In genomic region chrX:162446678-162447318, GRCm38 (mm10) we compare ENCODE assay signal across 23 mouse cellular contexts.
A peak's percentile ranks its signal among the peaks of the same experiment; 100 is the strongest.
DNase-seq lines count a peak whose midpoint lies in the region; ATAC-seq and TF ChIP-seq lines count a peak whose summit lies in the region.
"Had no signal": no experiment of that assay in that cellular context is flagged by ENCODE, and none has a peak within 500 bp of the region (broad histone marks: within the 10 kb centered on the region; RNA-seq: fewer than 3 reads in every experiment).

No protein-coding gene starts in this region.

- no peaks in the 10 kb centered on the region for H3K4me1 ChIP-seq in liver, postnatal 0 days (ENCODE audit: insufficient read depth)
- peaks cover 26% of the 10 kb centered on the region for H3K4me1 ChIP-seq in liver, embryonic 13.5 days (replicated peaks)
- H3K4me1 ChIP-seq in midbrain, embryonic 10.5 days: peaks cover 5% of the 10 kb centered on the region; the same call in 1 of the 2 replicates
- H3K4me1 ChIP-seq in heart, embryonic 10.5 days: no peaks in the 10 kb centered on the region
- H3K4me1 ChIP-seq: embryonic facial prominence, embryonic 13.5 days; forebrain, embryonic 15.5 days; heart, embryonic 12.5 days; hindbrain, embryonic 10.5 days had no signal

- H3K27ac ChIP-seq in liver, postnatal 0 days (ENCODE audit: low read depth): no peak overlapping the region
- peak overlapping the region; percentile 47; the same call in 1 of the 2 replicates for H3K27ac ChIP-seq in liver, embryonic 13.5 days
- no peak overlapping the region for H3K27ac ChIP-seq in midbrain, embryonic 10.5 days (replicated peaks)
- H3K27ac ChIP-seq in heart, embryonic 10.5 days: no peak overlapping the region
- H3K27ac ChIP-seq: embryonic facial prominence, embryonic 13.5 days; forebrain, embryonic 10.5 days; forebrain, embryonic 15.5 days; heart, adult 2 months; hindbrain, embryonic 10.5 days; hindbrain, embryonic 14.5 days had no signal

- TF ChIP-seq CTCF in liver, postnatal 0 days (IDR thresholded peaks at IDR 0.05; ENCODE audit: low read depth): no peak

- H3K27me3 ChIP-seq in liver, postnatal 0 days (ENCODE audit: insufficient read depth, low read length): peaks cover 5% of the 10 kb centered on the region; the same call in 1 of the 2 replicates
- peaks cover 6% of the 10 kb centered on the region; the same call in 1 of the 2 replicates for H3K27me3 ChIP-seq in liver, embryonic 13.5 days
- peaks cover 99% of the 10 kb centered on the region for H3K27me3 ChIP-seq in midbrain, embryonic 10.5 days (ENCODE audit: low read depth, poor library complexity, severe bottlenecking)
- H3K27me3 ChIP-seq in heart, embryonic 10.5 days (ENCODE audit: insufficient read depth, poor library complexity, severe bottlenecking): peaks cover 7% of the 10 kb centered on the region
- H3K27me3 ChIP-seq: forebrain, embryonic 15.5 days had no signal

- peak; percentile 29 for DNase-seq in liver
- no peak for DNase-seq in liver, postnatal 0 days
- DNase-seq in liver, embryonic 13.5 days: peak; percentile 3
- DNase-seq in midbrain, embryonic 10.5 days (ENCODE audit: low spot score): no peak
- DNase-seq in heart, embryonic 10.5 days (ENCODE audit: low spot score): no peak
- DNase-seq in adrenal gland, postnatal 10 days: no peak
- DNase-seq: adrenal gland, postnatal 25 days; B cell, adult 2 months; cerebellum, adult 18-20 months; cerebellum, adult 9-11 months; cerebellum, postnatal 36 days; gastrocnemius, postnatal 14 days; heart, adult 2 months had no signal

- 57% methylated on average over 2 of the region's 2 CpGs for WGBS in liver, postnatal 0 days (ENCODE audit: insufficient replicate concordance)
- WGBS in liver, embryonic 13.5 days (ENCODE audit: insufficient replicate concordance): 39% methylated on average over 2 of the region's 2 CpGs
- WGBS in midbrain, embryonic 10.5 days: 90% methylated on average over 2 of the region's 2 CpGs
- WGBS in heart, embryonic 10.5 days: 76% methylated on average over 2 of the region's 2 CpGs

- H3K9me3 ChIP-seq in liver, postnatal 0 days (ENCODE audit: low read length): no peaks in the 10 kb centered on the region
- no peaks in the 10 kb centered on the region for H3K9me3 ChIP-seq in liver, embryonic 13.5 days (replicated peaks)
- H3K9me3 ChIP-seq in midbrain, embryonic 10.5 days (replicated peaks): no peaks in the 10 kb centered on the region
- no peaks in the 10 kb centered on the region for H3K9me3 ChIP-seq in heart, embryonic 10.5 days
- H3K9me3 ChIP-seq: embryonic facial prominence, embryonic 13.5 days; forebrain, embryonic 10.5 days; forebrain, embryonic 15.5 days; heart, embryonic 12.5 days; hindbrain, embryonic 10.5 days had no signal

- ATAC-seq in liver, postnatal 0 days: no peak
- ATAC-seq in liver, embryonic 13.5 days (ENCODE audit: low read depth): peak; percentile 87
- peak; percentile 37; the same call in 1 of the 2 replicates for ATAC-seq in megakaryocyte progenitor cell, adult 5-6 weeks (replicated peaks; ENCODE audit: poor library complexity)
- ATAC-seq: activated CD4-positive, CD25-positive, alpha-beta regulatory T cell, adult 4 months; CD4-positive, CD25-positive, alpha-beta regulatory T cell, adult 4 months; forebrain, embryonic 15.5 days; Patski had no signal

- H3K36me3 ChIP-seq in liver, postnatal 0 days (replicated peaks; ENCODE audit: insufficient read depth, low read length): no peaks in the 10 kb centered on the region
- no peaks in the 10 kb centered on the region for H3K36me3 ChIP-seq in liver, embryonic 13.5 days
- H3K36me3 ChIP-seq in midbrain, embryonic 10.5 days: no peaks in the 10 kb centered on the region
- H3K36me3 ChIP-seq in heart, embryonic 10.5 days: no peaks in the 10 kb centered on the region
- H3K36me3 ChIP-seq: embryonic facial prominence, embryonic 13.5 days; forebrain, embryonic 10.5 days; forebrain, embryonic 15.5 days; heart, embryonic 12.5 days; hindbrain, embryonic 10.5 days had no signal

- H3K9ac ChIP-seq in liver, postnatal 0 days (replicated peaks): no peak overlapping the region
- no peak overlapping the region for H3K9ac ChIP-seq in liver, embryonic 13.5 days
- H3K9ac ChIP-seq: embryonic facial prominence, embryonic 13.5 days; forebrain, embryonic 15.5 days; heart, embryonic 12.5 days; hindbrain, embryonic 14.5 days had no signal

- TF ChIP-seq EP300 in liver, postnatal 0 days (IDR thresholded peaks at IDR 0.05; ENCODE audit: low read depth): no peak

- no peak overlapping the region for H3K4me3 ChIP-seq in liver, postnatal 0 days (ENCODE audit: low read depth, low read length)
- H3K4me3 ChIP-seq in liver, embryonic 13.5 days (replicated peaks): no peak overlapping the region
- no peak overlapping the region for H3K4me3 ChIP-seq in midbrain, embryonic 10.5 days
- H3K4me3 ChIP-seq in heart, embryonic 10.5 days: no peak overlapping the region
- H3K4me3 ChIP-seq: embryonic facial prominence, embryonic 13.5 days; forebrain, embryonic 10.5 days; forebrain, embryonic 15.5 days; heart, adult 2 months; heart, embryonic 12.5 days; hindbrain, embryonic 10.5 days had no signal

- H3K4me2 ChIP-seq in liver, postnatal 0 days (ENCODE audit: low read depth, low read length): no peak overlapping the region
- H3K4me2 ChIP-seq in liver, embryonic 13.5 days: no peak overlapping the region
- H3K4me2 ChIP-seq: embryonic facial prominence, embryonic 13.5 days; forebrain, embryonic 15.5 days; heart, embryonic 12.5 days; hindbrain, embryonic 14.5 days had no signal

Comparison
In these comparisons a context has a peak if more than half of its experiments do, and no peak if none do; other contexts are left out.
1. DNase-seq: peak in liver (single experiment) and liver, embryonic 13.5 days (single experiment); none in liver, postnatal 0 days (single experiment), midbrain, embryonic 10.5 days (single experiment), heart, embryonic 10.5 days (single experiment) and adrenal gland, postnatal 10 days (single experiment).